Mouse (Mus musculus) embryonic facial prominence, embryonic 10.5 days (tissue): ENCODE data around the gene Tmem98. TPM values are rescaled to one million over a fixed set of nuclear protein-coding genes. Genes with fewer than 3 reads are reported as not detected.

ENCODE experiments used
- polyA plus RNA-seq: library from polyadenylated mRNA; unstranded; fragments of >200 nt; fragmentation: Nextera tagmentation; extraction: Ambion mirVana; gene quantifications from 2 replicates; pipeline ENCODE4 v1.2.1, GENCODE M21; 2016

The Tmem98 gene
- polyA plus RNA-seq, 1 experiment from 2014 or later, result 125 TPM

Other genes with a start within 250 kb of the Tmem98 start
- gene Myo1d, start 30.1 kb upstream of the Tmem98 start, polyA plus RNA-seq, result 3.2 and 4.0 TPM in 2 replicates
- gene Spaca3, start 48.2 kb downstream of the Tmem98 start, polyA plus RNA-seq, result not detected in 2 replicates